Comparison of ENCODE assay signal across 12 mouse cellular contexts in genomic region chr5:93152451-93152850, GRCm38 (mm10). TPM values are rescaled to one million over a fixed set of nuclear protein-coding genes. Genes with fewer than 3 reads are reported as not detected.
A peak's percentile ranks its signal among the peaks of the same experiment; 100 is the strongest.
DNase-seq lines count a peak whose midpoint lies in the region; ATAC-seq and TF ChIP-seq lines count a peak whose summit lies in the region.
"Had no signal": no experiment of that assay in that cellular context is flagged by ENCODE, and none has a peak within 500 bp of the region (broad histone marks: within the 10 kb centered on the region; RNA-seq: fewer than 3 reads in every experiment).

No protein-coding gene starts in this region.

- H3K27ac ChIP-seq in heart, embryonic 10.5 days, result peak overlapping the region; percentile 47
- H3K27ac ChIP-seq in intestine, postnatal 0 days (ENCODE audit: low read depth, low read length), result 0 out of 2 replicates have a peak overlapping the region, but pooled peaks have one; percentile 21
- H3K27ac ChIP-seq: limb, embryonic 10.5 days had no signal

- H3K36me3 ChIP-seq in heart, embryonic 10.5 days, result peaks cover 46% of the 10 kb centered on the region
- H3K36me3 ChIP-seq in intestine, postnatal 0 days (ENCODE audit: control insufficient read depth, insufficient read depth), result peaks cover 13% of the 10 kb centered on the region

- no peaks in the 10 kb centered on the region for H3K27me3 ChIP-seq in heart, embryonic 10.5 days (ENCODE audit: insufficient read depth, poor library complexity, severe bottlenecking)
- no peaks in the 10 kb centered on the region for H3K27me3 ChIP-seq in intestine, postnatal 0 days (replicated peaks; ENCODE audit: control insufficient read depth, insufficient read depth, low read length)

- no peak for DNase-seq in heart, embryonic 10.5 days (ENCODE audit: low spot score)
- no peak for DNase-seq in heart, postnatal 4 days
- no peak for DNase-seq in cerebellum, postnatal 4 days (ENCODE audit: low spot score in 2 of 2)
- DNase-seq in frontal cortex, postnatal 25 days (ENCODE audit: low spot score in 2 of 2), result no peak
- DNase-seq: adrenal gland, postnatal 10 days; heart, postnatal 36 days had no signal

- H3K4me3 ChIP-seq in heart, embryonic 10.5 days, result no peak overlapping the region
- no peak overlapping the region for H3K4me3 ChIP-seq in intestine, postnatal 0 days (ENCODE audit: low read depth, low read length)
- H3K4me3 ChIP-seq: erythroblast, embryonic 14.5 days; limb, embryonic 10.5 days had no signal

- TF ChIP-seq CTCF in intestine, postnatal 0 days (IDR thresholded peaks at IDR 0.05; ENCODE audit: low read depth), result no peak

- H3K4me2 ChIP-seq in intestine, postnatal 0 days (replicated peaks; ENCODE audit: low read depth), result no peak overlapping the region

- H3K4me1 ChIP-seq in heart, embryonic 10.5 days, result peaks cover 45% of the 10 kb centered on the region
- H3K4me1 ChIP-seq in intestine, postnatal 0 days (replicated peaks; ENCODE audit: control insufficient read depth, insufficient read depth, low read length), result no peaks in the 10 kb centered on the region

- ATAC-seq in CD4-positive, CD25-positive, alpha-beta regulatory T cell, adult 4 months, result peak; percentile 75
- ATAC-seq in intestine, postnatal 0 days, result no peak
- ATAC-seq in monocyte, adult 5-6 weeks (replicated peaks; ENCODE audit: insufficient number of reproducible peaks, low FRiP score, low TSS enrichment, poor library complexity, severe bottlenecking), result peak; percentile 88
- ATAC-seq in cerebellum, adult (ENCODE audit: insufficient number of reproducible peaks, low FRiP score, low TSS enrichment), result no peak

- H3K9ac ChIP-seq in intestine, postnatal 0 days (ENCODE audit: low read depth, low read length), result no peak overlapping the region

- WGBS in heart, embryonic 10.5 days, result 80% methylated on average over 4 of the region's 4 CpGs
- 75% methylated on average over 4 of the region's 4 CpGs for WGBS in intestine, postnatal 0 days

- H3K9me3 ChIP-seq in heart, embryonic 10.5 days, result no peaks in the 10 kb centered on the region
- no peaks in the 10 kb centered on the region for H3K9me3 ChIP-seq in intestine, postnatal 0 days (ENCODE audit: control insufficient read depth)
- H3K9me3 ChIP-seq: limb, embryonic 10.5 days had no signal

RNA-seq across cellular contexts. Expression of gene Ccni, which starts 53.8 kb away (rescaled TPM):
- polyA plus RNA-seq in heart, embryonic 10.5 days (2016; fragmentation: Nextera tagmentation; extraction: Ambion mirVana), result 81.4 and 81.6 TPM in 2 replicates
- 100 to 1,000 TPM; 246 to 267 TPM for total RNA-seq in heart, postnatal 4 days (2021)
- 10 to 100 TPM; 75.1 to 88.5 TPM for polyA plus RNA-seq in CD4-positive, CD25-positive, alpha-beta regulatory T cell, adult 4 months (2017; shearing (Covaris generic))
- polyA plus RNA-seq in intestine, postnatal 0 days (2015; fragmentation: Nextera tagmentation; extraction: Ambion mirVana), result 68.1 and 71.0 TPM in 2 replicates
- total RNA-seq in monocyte, adult 5-6 weeks (2017), result 90.9 to 115 TPM (median 110 TPM) in 3 replicates

RNA-seq across cellular contexts. Expression of gene 2010109A12Rik, which starts 53.9 kb away (rescaled TPM):
- 0.95 and 1.7 TPM in 2 replicates for polyA plus RNA-seq in heart, embryonic 10.5 days (2016; fragmentation: Nextera tagmentation; extraction: Ambion mirVana)
- under 1 TPM; 0.50 to 0.52 TPM for total RNA-seq in heart, postnatal 4 days (2021)
- 1 to 10 TPM; 2.0 to 2.8 TPM for polyA plus RNA-seq in CD4-positive, CD25-positive, alpha-beta regulatory T cell, adult 4 months (2017; shearing (Covaris generic))
- 1.0 and 1.3 TPM in 2 replicates for polyA plus RNA-seq in intestine, postnatal 0 days (2015; fragmentation: Nextera tagmentation; extraction: Ambion mirVana)
- 0.96 to 4.9 TPM (median 2.6 TPM) in 3 replicates for total RNA-seq in monocyte, adult 5-6 weeks (2017)
- polyA plus RNA-seq: erythroblast, embryonic 14.5 days had no signal

RNA-seq across cellular contexts. Expression of gene Sept11, which starts 59.2 kb away (rescaled TPM):
- polyA plus RNA-seq in heart, embryonic 10.5 days (2016; fragmentation: Nextera tagmentation; extraction: Ambion mirVana), result 129 and 153 TPM in 2 replicates
- 100 to 1,000 TPM; 120 to 130 TPM for total RNA-seq in heart, postnatal 4 days (2021)
- polyA plus RNA-seq in CD4-positive, CD25-positive, alpha-beta regulatory T cell, adult 4 months (2017; shearing (Covaris generic)), result 10 to 100 TPM; 31.6 to 40.2 TPM
- 39.2 and 40.9 TPM in 2 replicates for polyA plus RNA-seq in intestine, postnatal 0 days (2015; fragmentation: Nextera tagmentation; extraction: Ambion mirVana)
- total RNA-seq in monocyte, adult 5-6 weeks (2017), result 78.7 to 182 TPM (median 86.3 TPM) in 3 replicates

Comparison
In these comparisons a context has a peak if more than half of its experiments do, and no peak if none do; other contexts are left out.
1. ATAC-seq: peak in CD4-positive, CD25-positive, alpha-beta regulatory T cell, adult 4 months (single experiment) and monocyte, adult 5-6 weeks (single experiment); none in intestine, postnatal 0 days (single experiment) and cerebellum, adult (single experiment).